Mouse (Mus musculus) spleen, adult 2 months (tissue): ENCODE measurements around the gene Ano10.

ENCODE experiments used
- CTCF ChIP-seq: fragments of 200-500 bp; IDR thresholded peaks from 2 replicates; pipeline ENCODE4 v1.5.1; 2011; ENCODE audit warnings: mild to moderate bottlenecking, inconsistent platforms; ENCODE audit not compliant: insufficient read depth, insufficient read length, insufficient replicate concordance; ENCODE audit errors: extremely low read depth
- POLR2A ChIP-seq: fragments of 200-500 bp; IDR thresholded peaks from 2 replicates; pipeline ENCODE4 v1.6.1; 2011; ENCODE audit warnings: low read depth, low read length, inconsistent platforms

DNA sequence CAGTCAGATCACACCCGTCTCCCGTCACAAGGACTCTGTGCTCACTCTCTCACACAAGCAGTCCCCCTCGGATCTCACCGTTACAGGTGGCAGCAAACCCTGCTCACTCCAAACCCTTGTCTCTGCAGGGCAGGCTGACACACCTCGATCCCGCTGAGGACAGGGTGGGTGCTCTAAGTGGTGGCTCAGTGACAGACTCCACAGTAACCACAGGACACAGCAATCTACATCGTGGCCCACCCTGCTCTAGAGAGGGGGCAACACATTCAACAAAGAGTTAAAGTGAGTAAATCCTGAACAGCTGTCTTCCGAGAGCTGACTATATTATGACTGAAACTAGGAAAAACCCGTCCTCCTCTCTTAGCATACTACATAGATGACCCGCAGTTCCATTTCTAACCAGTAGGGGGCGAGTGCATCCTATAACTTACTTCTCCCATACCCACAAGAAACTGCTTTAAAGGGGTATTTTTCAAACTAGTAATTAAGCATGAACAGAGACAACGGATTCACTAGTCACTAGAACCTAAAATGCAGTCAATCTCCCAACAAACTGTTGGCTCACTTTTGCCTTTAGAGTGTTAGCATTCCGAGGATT, 46.7 kb downstream of the Ano10 start:
- TF ChIP-seq POLR2A = no peak
- TF ChIP-seq CTCF = peak; percentile 14; the same call in 1 of the 2 replicates
